Mouse (Mus musculus) forebrain, embryonic 13.5 days (tissue): ENCODE results near the gene Tmem37. TPM values are rescaled to one million over a fixed set of nuclear protein-coding genes. Genes with fewer than 3 reads are reported as not detected.

Experiments
- ATAC-seq: fragments of 200-750 bp; cut with Nextera tagmentation; 2 replicates; pipeline ENCODE4 v1.8.0; 2017
- H3K27ac ChIP-seq: fragments of 300-500 bp; sonication (generic); 2 replicates; pipeline ENCODE4 v1.5.1; 2015; ENCODE audit warnings: inconsistent platforms, mild to moderate bottlenecking, moderate library complexity
- H3K27me3 ChIP-seq: fragments of 300-500 bp; sonication (generic); 2 replicates; pipeline ENCODE4 v1.6.1; 2015; ENCODE audit warnings: mild to moderate bottlenecking, inconsistent platforms
- H3K36me3 ChIP-seq: fragments of 300-500 bp; sonication (generic); 2 replicates; pipeline ENCODE4 v1.6.1; 2015; ENCODE audit warnings: mild to moderate bottlenecking, inconsistent platforms; ENCODE audit not compliant: poor library complexity, severe bottlenecking
- H3K4me1 ChIP-seq: fragments of 300-500 bp; sonication (generic); 2 replicates; pipeline ENCODE4 v1.6.1; 2015; ENCODE audit warnings: inconsistent platforms
- H3K4me2 ChIP-seq: fragments of 300-500 bp; sonication (generic); 2 replicates; pipeline ENCODE4 v1.6.1; 2015; ENCODE audit warnings: inconsistent platforms, mild to moderate bottlenecking, moderate library complexity
- H3K4me3 ChIP-seq: fragments of 300-500 bp; sonication (generic); 2 replicates; pipeline ENCODE4 v1.5.1; 2015; ENCODE audit warnings: mild to moderate bottlenecking, inconsistent platforms
- H3K9ac ChIP-seq: fragments of 300-500 bp; sonication (generic); 2 replicates; pipeline ENCODE4 v1.6.1; 2015; ENCODE audit warnings: mild to moderate bottlenecking, inconsistent platforms
- H3K9me3 ChIP-seq: fragments of 300-500 bp; sonication (generic); replicated peaks from 2 replicates; pipeline ENCODE4 v1.6.1; 2016; ENCODE audit warnings: inconsistent platforms
- WGBS: fragments of 180-500 bp; shearing (Covaris S2); methylation state at CpG from one replicate; pipeline ENCODE4 v1.1.7; 2015; 5-methylcytosine and 5-hydroxymethylcytosine counted together
- polyA plus RNA-seq: library from polyadenylated mRNA; unstranded; fragments of >200 nt; fragmentation: Nextera tagmentation; extraction: Ambion mirVana; gene quantifications from 2 replicates; pipeline ENCODE4 v1.2.1, GENCODE M21; 2015

Gene Tmem37
- polyA plus RNA-seq, 1 experiment from 2014 or later = 4.3 TPM

DNA sequence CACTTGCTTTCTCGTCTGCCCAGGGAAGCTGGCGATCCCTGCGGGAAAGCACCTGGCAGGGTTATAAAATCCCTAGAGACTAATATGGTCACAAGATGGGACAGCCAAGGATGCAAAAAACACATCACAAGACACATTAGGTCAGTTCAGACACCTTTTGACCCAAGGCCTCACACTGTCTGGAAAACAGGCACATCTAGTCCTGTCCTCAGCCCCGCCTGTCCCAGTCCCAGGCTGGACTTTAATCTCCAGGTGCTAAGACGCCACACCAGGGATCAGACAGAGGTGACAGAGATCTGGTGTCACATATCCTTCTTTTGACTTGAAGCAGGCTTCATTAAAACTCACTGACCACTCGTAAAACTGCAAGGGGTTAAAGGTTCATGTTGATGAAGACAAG is 3.7 kb downstream of the Tmem37 start:
- no peak overlapping the region for H3K27ac ChIP-seq
- H3K9ac ChIP-seq = no peak overlapping the region
- no peak overlapping the region for H3K4me3 ChIP-seq
- no peaks in the 10 kb centered on the region for H3K9me3 ChIP-seq
- H3K36me3 ChIP-seq = no peaks in the 10 kb centered on the region
- H3K4me1 ChIP-seq = peaks cover 17% of the 10 kb centered on the region
- H3K4me2 ChIP-seq = no peak overlapping the region
- no peak for ATAC-seq
- 65% methylated on average over 6 of the region's 6 CpGs for WGBS
- H3K27me3 ChIP-seq = peaks cover 35% of the 10 kb centered on the region

- WGBS = 77% methylated on average over 5 of the region's 5 CpGs
- H3K27ac ChIP-seq = no peak overlapping the region
- no peak for ATAC-seq
- peaks cover 16% of the 10 kb centered on the region for H3K4me1 ChIP-seq
- no peak overlapping the region for H3K4me3 ChIP-seq
- peaks cover 27% of the 10 kb centered on the region for H3K27me3 ChIP-seq
- H3K4me2 ChIP-seq = no peak overlapping the region
- no peak overlapping the region for H3K9ac ChIP-seq
- H3K9me3 ChIP-seq = no peaks in the 10 kb centered on the region
- no peaks in the 10 kb centered on the region for H3K36me3 ChIP-seq
Observed at GRCm38 (mm10) chr1:120069120-120069519, 4.8 kb downstream of the Tmem37 start.

- ATAC-seq = no peak
- no peaks in the 10 kb centered on the region for H3K9me3 ChIP-seq
- WGBS = 84% methylated on average over 3 of the region's 3 CpGs
- H3K27ac ChIP-seq = no peak overlapping the region
- no peak overlapping the region for H3K9ac ChIP-seq
- no peaks in the 10 kb centered on the region for H3K36me3 ChIP-seq
- H3K4me3 ChIP-seq = no peak overlapping the region
- H3K4me2 ChIP-seq = no peak overlapping the region
- no peaks in the 10 kb centered on the region for H3K4me1 ChIP-seq
- H3K27me3 ChIP-seq = peaks cover 4% of the 10 kb centered on the region; the same call in 1 of the 2 replicates
Observed at GRCm38 (mm10) chr1:120066625-120067024, 7.2 kb downstream of the Tmem37 start.

- Histone ChIP-seq H3K27me3 (no peaks in the 10 kb centered on the region), H3K27ac (no peak overlapping the region), H3K4me2 (no peak overlapping the region), H3K9ac (no peak overlapping the region), H3K9me3 (no peaks in the 10 kb centered on the region), H3K4me1 (no peaks in the 10 kb centered on the region), H3K4me3 (no peak overlapping the region), H3K36me3 (no peaks in the 10 kb centered on the region)
- no peak for ATAC-seq
- whole genome bisulfite sequencing = 88% methylated on average over 8 of the region's 8 CpGs
Observed at GRCm38 (mm10) chr1:120066159-120066558, 7.7 kb downstream of the Tmem37 start.

- 92% methylated on average over 11 of the region's 11 CpGs for WGBS
Observed at GRCm38 (mm10) chr1:120064036-120064682, 9.7 kb downstream of the Tmem37 start.

GRCm38 (mm10) chr1:120062231-120062630 is 11.6 kb downstream of the Tmem37 start:
- H3K4me2 ChIP-seq = no peak overlapping the region
- H3K4me3 ChIP-seq = no peak overlapping the region
- no peak for ATAC-seq
- 93% methylated on average over 7 of the region's 7 CpGs for WGBS
- H3K9ac ChIP-seq = no peak overlapping the region
- no peaks in the 10 kb centered on the region for H3K27me3 ChIP-seq
- no peaks in the 10 kb centered on the region for H3K36me3 ChIP-seq
- no peaks in the 10 kb centered on the region for H3K4me1 ChIP-seq
- H3K9me3 ChIP-seq = no peaks in the 10 kb centered on the region
- no peak overlapping the region for H3K27ac ChIP-seq

More at GRCm38 (mm10) chr1:120064036-120064682, 9.7 kb downstream of the Tmem37 start:
- Histone ChIP-seq H3K9ac (no peak overlapping the region), H3K9me3 (no peaks in the 10 kb centered on the region), H3K27me3 (no peaks in the 10 kb centered on the region), H3K36me3 (no peaks in the 10 kb centered on the region), H3K4me3 (no peak overlapping the region), H3K4me2 (no peak overlapping the region), H3K27ac (no peak overlapping the region), H3K4me1 (no peaks in the 10 kb centered on the region)
- ATAC-seq = no peak

GRCm38 (mm10) chr1:120060687-120061086 is 13.2 kb downstream of the Tmem37 start:
- no peak for ATAC-seq
- no peak overlapping the region for H3K4me2 ChIP-seq
- 69% methylated on average over 5 of the region's 5 CpGs for WGBS
- H3K27ac ChIP-seq = no peak overlapping the region
- H3K4me3 ChIP-seq = no peak overlapping the region
- H3K9ac ChIP-seq = no peak overlapping the region
- no peaks in the 10 kb centered on the region for H3K36me3 ChIP-seq
- H3K9me3 ChIP-seq = no peaks in the 10 kb centered on the region
- H3K4me1 ChIP-seq = no peaks in the 10 kb centered on the region
- H3K27me3 ChIP-seq = no peaks in the 10 kb centered on the region

- H3K27ac ChIP-seq = no peak overlapping the region
- no peak overlapping the region for H3K4me3 ChIP-seq
- H3K4me1 ChIP-seq = no peaks in the 10 kb centered on the region
- no peaks in the 10 kb centered on the region for H3K9me3 ChIP-seq
- H3K27me3 ChIP-seq = no peaks in the 10 kb centered on the region
- H3K4me2 ChIP-seq = no peak overlapping the region
- 83% methylated on average over 8 of the region's 8 CpGs for WGBS
- no peaks in the 10 kb centered on the region for H3K36me3 ChIP-seq
- no peak for ATAC-seq
- H3K9ac ChIP-seq = no peak overlapping the region
Observed at GRCm38 (mm10) chr1:120057674-120058430, 16.0 kb downstream of the Tmem37 start.

GRCm38 (mm10) chr1:120057044-120057443 is 16.8 kb downstream of the Tmem37 start:
- Histone ChIP-seq H3K9me3 (no peaks in the 10 kb centered on the region), H3K4me3 (no peak overlapping the region), H3K27ac (no peak overlapping the region), H3K36me3 (no peaks in the 10 kb centered on the region), H3K9ac (no peak overlapping the region), H3K4me1 (no peaks in the 10 kb centered on the region), H3K4me2 (no peak overlapping the region), H3K27me3 (no peaks in the 10 kb centered on the region)
- no peak for ATAC-seq
- 83% methylated on average over 14 of the region's 14 CpGs for WGBS

- ATAC-seq = no peak
- Histone ChIP-seq H3K36me3 (no peaks in the 10 kb centered on the region), H3K4me3 (no peak overlapping the region), H3K27me3 (no peaks in the 10 kb centered on the region), H3K27ac (no peak overlapping the region), H3K4me1 (no peaks in the 10 kb centered on the region), H3K9me3 (no peaks in the 10 kb centered on the region), H3K4me2 (no peak overlapping the region), H3K9ac (no peak overlapping the region)
- 61% methylated on average over 7 of the region's 7 CpGs for WGBS
Observed at GRCm38 (mm10) chr1:120056236-120056635, 17.6 kb downstream of the Tmem37 start.

- Histone ChIP-seq H3K4me3 (no peak overlapping the region), H3K4me1 (no peaks in the 10 kb centered on the region), H3K36me3 (no peaks in the 10 kb centered on the region), H3K27me3 (no peaks in the 10 kb centered on the region), H3K9ac (no peak overlapping the region), H3K27ac (no peak overlapping the region), H3K9me3 (no peaks in the 10 kb centered on the region), H3K4me2 (no peak overlapping the region)
- WGBS = 86% methylated on average over 6 of the region's 6 CpGs
- no peak for ATAC-seq
Observed at GRCm38 (mm10) chr1:120055475-120055874, 18.4 kb downstream of the Tmem37 start.

DNA sequence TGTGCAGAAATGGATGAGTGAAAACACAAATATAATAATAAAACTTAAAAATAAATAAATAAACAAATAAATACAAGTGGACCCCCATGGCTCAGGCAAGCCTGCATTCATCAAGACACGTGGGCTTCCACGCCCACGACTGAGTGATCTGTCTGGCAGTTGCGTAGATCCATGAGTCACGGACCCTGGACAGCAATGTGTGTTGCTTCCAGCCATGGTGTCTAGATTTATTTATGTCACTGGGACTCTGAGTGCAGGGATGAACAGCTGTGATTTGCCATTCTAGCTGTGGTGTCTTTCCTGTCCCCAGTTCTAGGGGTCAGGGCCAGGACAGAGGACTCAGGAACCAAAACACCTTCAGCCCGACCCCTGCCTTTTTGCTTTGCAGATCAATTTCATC is 18.9 kb downstream of the Tmem37 start:
- Histone ChIP-seq H3K27ac (no peak overlapping the region), H3K9me3 (no peaks in the 10 kb centered on the region), H3K4me1 (no peaks in the 10 kb centered on the region), H3K4me3 (no peak overlapping the region), H3K4me2 (no peak overlapping the region), H3K27me3 (no peaks in the 10 kb centered on the region), H3K36me3 (no peaks in the 10 kb centered on the region), H3K9ac (no peak overlapping the region)
- no peak for ATAC-seq
- WGBS = 90% methylated on average over 6 of the region's 6 CpGs
